Mouse (Mus musculus): ENCODE results near the gene Hspa1b. TPM values are rescaled to one million over a fixed set of nuclear protein-coding genes. Genes with fewer than 3 reads are reported as not detected.
A peak's percentile ranks its signal among the peaks of the same experiment; 100 is the strongest.
"Not testable (repeated sequence)": the region's sequence is repeated elsewhere in the genome, so short reads cannot be mapped to it uniquely, and the experiment has no call there.

The Hspa1b gene
- total and polyA plus RNA-seq, 3 experiments, result 0.08 to 0.15 TPM; not detected in 1

- TF ChIP-seq MXI1 (IDR thresholded peaks at IDR 0.05; ENCODE audit: low read depth, low read length), result no peak
- TF ChIP-seq POLR2A (IDR thresholded peaks at IDR 0.05; ENCODE audit: low read depth, low read length), result peak; percentile 71
- no peak for TF ChIP-seq UBTF (IDR thresholded peaks at IDR 0.05; ENCODE audit: low read depth, low read length)
- TF ChIP-seq CHD1 (IDR thresholded peaks at IDR 0.05; ENCODE audit: low read depth, low read length), result no peak
- no peak for TF ChIP-seq SIN3A (IDR thresholded peaks at IDR 0.05; ENCODE audit: low read length)
- TF ChIP-seq JUN (IDR thresholded peaks at IDR 0.05; ENCODE audit: insufficient read depth, low read depth, low read length), result no peak
- TF ChIP-seq POLR2AphosphoS2 (IDR thresholded peaks at IDR 0.05; ENCODE audit: low read depth, low read length), result peak; percentile 88
- TF ChIP-seq PAX5 (IDR thresholded peaks at IDR 0.05; ENCODE audit: low read length), result no peak
- TF ChIP-seq JUND (conservative IDR thresholded peaks at IDR 0.05; ENCODE audit: low read depth, low read length), result no peak
- peak; percentile 0; the same call in 1 of the 2 replicates for TF ChIP-seq CHD2 (IDR thresholded peaks at IDR 0.05; ENCODE audit: low read length)
- no peak for TF ChIP-seq MAZ (IDR thresholded peaks at IDR 0.05; ENCODE audit: low read depth, low read length)
- TF ChIP-seq E2F4 (IDR thresholded peaks at IDR 0.05; ENCODE audit: insufficient replicate concordance, low read depth, low read length), result no peak
- TF ChIP-seq IRF4 (IDR thresholded peaks at IDR 0.05; ENCODE audit: low read depth, low read length), result no peak
- no peak for TF ChIP-seq HCFC1 (IDR thresholded peaks at IDR 0.05; ENCODE audit: low read depth, low read length)
- no peak for TF ChIP-seq ETS1 (conservative IDR thresholded peaks at IDR 0.05; ENCODE audit: low read depth, low read length)
- dilution Hi-C loops (cut with MboI; ENCODE audit: extremely low pct_ligation_motif_present, extremely low pct_unique_long_range_greater_than_20kb, low sequenced_read_pairs), result no loop called here
- in situ Hi-C loops (cut with MboI; ENCODE audit: low pct_ligation_motif_present, low pct_unique_long_range_greater_than_20kb, low sequenced_read_pairs), result no loop called here
- Histone ChIP-seq H3K27ac (ENCODE audit: insufficient read depth, low read depth) (no peak overlapping the region), H3K36me3 (replicated peaks in 1 of 2; ENCODE audit: control insufficient read depth in 1 of 2, insufficient read depth in 1 of 2, low read length in 1 of 2) (peaks cover 46 to 58% of the 10 kb centered on the region in 2 experiments), H3K4me3 (replicated peaks in 1 of 3; ENCODE audit: low read depth in 2 of 3, low read length in 2 of 3, poor library complexity in 1 of 3) (peak overlapping the region in 1 of 3 experiments; percentile 59), H3K27me3 (replicated peaks) (no peaks in the 10 kb centered on the region), H3K9me3 (replicated peaks; ENCODE audit: low read length) (peaks cover 36% of the 10 kb centered on the region), H3K9ac (ENCODE audit: insufficient read depth, low read depth) (no peak overlapping the region), H3K4me1 (ENCODE audit: control insufficient read depth in 1 of 2, insufficient read depth in 2 of 2) (peaks cover 4 to 5% of the 10 kb centered on the region in 2 experiments; a peak in 1 of 4 replicates), H3K79me2 (replicated peaks; ENCODE audit: control insufficient read depth, extremely low read depth, insufficient read depth, poor library complexity, severe bottlenecking) (no peaks in the 10 kb centered on the region), H3K4me2 (ENCODE audit: insufficient read depth, low read depth, poor library complexity, severe bottlenecking) (no peak overlapping the region)
- no peak for DNase-seq (ENCODE audit: extremely low read depth)
These were observed 37.5 kb upstream of the Hspa1b start for GRCm38 (mm10) chr17:34996411-34997141.

- H3K9ac ChIP-seq (ENCODE audit: insufficient read depth, low read depth); DNase-seq (ENCODE audit: extremely low read depth): not testable (repeated sequence)
These were observed 36.9 kb upstream of the Hspa1b start for GRCm38 (mm10) chr17:34995927-34996326.

GRCm38 (mm10) chr17:34995192-34995591 is 36.2 kb upstream of the Hspa1b start:
- DNase-seq (ENCODE audit: extremely low read depth); in situ Hi-C loops (cut with MboI; ENCODE audit: low pct_ligation_motif_present, low pct_unique_long_range_greater_than_20kb, low sequenced_read_pairs); H3K27me3 ChIP-seq (replicated peaks); H3K27ac ChIP-seq (ENCODE audit: insufficient read depth, low read depth); H3K4me1 ChIP-seq (ENCODE audit: control insufficient read depth in 1 of 2, insufficient read depth in 2 of 2); dilution Hi-C loops (cut with MboI; ENCODE audit: extremely low pct_ligation_motif_present, extremely low pct_unique_long_range_greater_than_20kb, low sequenced_read_pairs); H3K4me3 ChIP-seq (replicated peaks in 1 of 3; ENCODE audit: low read depth in 2 of 3, low read length in 2 of 3, poor library complexity in 1 of 3); H3K4me2 ChIP-seq (ENCODE audit: insufficient read depth, low read depth, poor library complexity, severe bottlenecking); H3K9ac ChIP-seq (ENCODE audit: insufficient read depth, low read depth); H3K79me2 ChIP-seq (replicated peaks; ENCODE audit: control insufficient read depth, extremely low read depth, insufficient read depth, poor library complexity, severe bottlenecking): not testable (repeated sequence)
- Histone ChIP-seq H3K36me3 (replicated peaks in 1 of 2; ENCODE audit: control insufficient read depth in 1 of 2, insufficient read depth in 1 of 2, low read length in 1 of 2) (peaks cover 58 to 72% of the 10 kb centered on the region in 2 experiments), H3K9me3 (replicated peaks; ENCODE audit: low read length) (peaks cover 36% of the 10 kb centered on the region)

More at GRCm38 (mm10) chr17:34995927-34996326, 36.9 kb upstream of the Hspa1b start:
- H3K4me2 ChIP-seq (ENCODE audit: insufficient read depth, low read depth, poor library complexity, severe bottlenecking); H3K4me3 ChIP-seq (replicated peaks in 1 of 3; ENCODE audit: low read depth in 2 of 3, low read length in 2 of 3, poor library complexity in 1 of 3); dilution Hi-C loops (cut with MboI; ENCODE audit: extremely low pct_ligation_motif_present, extremely low pct_unique_long_range_greater_than_20kb, low sequenced_read_pairs); H3K79me2 ChIP-seq (replicated peaks; ENCODE audit: control insufficient read depth, extremely low read depth, insufficient read depth, poor library complexity, severe bottlenecking); in situ Hi-C loops (cut with MboI; ENCODE audit: low pct_ligation_motif_present, low pct_unique_long_range_greater_than_20kb, low sequenced_read_pairs); H3K27me3 ChIP-seq (replicated peaks); H3K4me1 ChIP-seq (ENCODE audit: control insufficient read depth in 1 of 2, insufficient read depth in 2 of 2); H3K27ac ChIP-seq (ENCODE audit: insufficient read depth, low read depth): not testable (repeated sequence)
- TF ChIP-seq POLR2A (IDR thresholded peaks at IDR 0.05; ENCODE audit: low read depth, low read length), result peak; percentile 48
- Histone ChIP-seq H3K9me3 (replicated peaks; ENCODE audit: low read length) (peaks cover 36% of the 10 kb centered on the region), H3K36me3 (replicated peaks in 1 of 2; ENCODE audit: control insufficient read depth in 1 of 2, insufficient read depth in 1 of 2, low read length in 1 of 2) (peaks cover 52 to 65% of the 10 kb centered on the region in 2 experiments)
